Mouse (Mus musculus): Measurements from ENCODE around the gene Prex1. TPM values are rescaled to one million over a fixed set of nuclear protein-coding genes. Genes with fewer than 3 reads are reported as not detected.

Gene Prex1
- polyA plus RNA-seq, 1 experiment from 2014 or later, result 9.6 TPM

DNA sequence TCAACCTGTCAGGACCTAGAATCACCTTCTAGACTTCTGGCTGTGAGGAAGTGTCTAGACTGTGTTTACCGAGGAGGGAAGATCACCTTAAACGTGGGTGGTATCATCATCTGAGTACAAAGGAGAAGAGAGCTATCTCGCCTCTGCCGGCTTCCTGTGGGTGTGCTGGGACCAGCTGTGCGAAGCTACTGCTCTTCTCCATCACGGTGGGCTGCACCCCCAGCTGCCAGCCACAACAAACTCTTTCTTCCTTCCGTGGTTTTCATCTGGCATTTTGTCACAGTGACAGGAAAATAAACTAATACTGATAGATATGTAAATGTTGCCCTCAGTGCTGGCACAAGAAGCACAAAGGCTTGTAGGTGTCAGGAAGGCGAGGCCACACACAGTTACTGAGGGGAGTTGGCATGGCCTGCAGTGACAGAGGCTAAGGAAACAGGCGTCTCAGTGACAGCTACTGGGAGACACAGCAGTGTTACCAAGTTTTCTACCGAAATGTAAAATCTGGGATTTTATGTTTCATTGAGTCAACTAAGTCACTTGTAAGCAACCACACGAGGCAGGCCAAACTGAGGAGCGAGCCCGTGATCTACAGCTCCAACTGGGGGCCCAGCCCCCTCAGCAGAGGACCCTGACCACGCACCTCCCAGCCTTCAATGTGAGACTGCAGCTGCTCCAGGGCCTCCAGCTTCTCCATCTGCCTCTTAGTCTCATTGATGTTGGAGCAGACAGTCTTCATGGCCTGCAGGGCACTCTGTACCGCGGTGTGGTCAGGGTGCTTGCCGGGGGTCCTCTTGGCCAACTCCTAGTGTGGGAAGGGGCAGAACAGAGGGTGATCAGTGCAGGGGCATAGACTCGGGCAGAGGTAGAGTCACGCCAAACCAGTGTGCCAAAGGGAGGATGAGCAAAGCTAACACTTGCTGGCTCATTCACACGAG, 92.8 kb downstream of the Prex1 start:
- H3K27ac ChIP-seq, result no peak overlapping the region
- H3K9me3 ChIP-seq, result no peaks in the 10 kb centered on the region
- no peaks in the 10 kb centered on the region for H3K36me3 ChIP-seq
- 57% methylated on average over 20 of the region's 20 CpGs for WGBS
- no peak overlapping the region for H3K9ac ChIP-seq
- H3K4me1 ChIP-seq (replicated peaks), result peaks cover 18% of the 10 kb centered on the region
- H3K4me2 ChIP-seq (replicated peaks), result no peak overlapping the region
- ATAC-seq, result no peak
- H3K4me3 ChIP-seq (replicated peaks), result no peak overlapping the region
- H3K27me3 ChIP-seq (replicated peaks), result no peaks in the 10 kb centered on the region

GRCm38 (mm10) chr2:166619906-166620490, 93.6 kb downstream of the Prex1 start:
- peaks cover 18% of the 10 kb centered on the region for H3K4me1 ChIP-seq (replicated peaks)
- no peaks in the 10 kb centered on the region for H3K36me3 ChIP-seq
- 60% methylated on average over 10 of the region's 10 CpGs for WGBS
- H3K4me3 ChIP-seq (replicated peaks), result no peak overlapping the region
- ATAC-seq, result no peak
- no peak overlapping the region for H3K9ac ChIP-seq
- H3K4me2 ChIP-seq (replicated peaks), result no peak overlapping the region
- no peaks in the 10 kb centered on the region for H3K9me3 ChIP-seq
- H3K27ac ChIP-seq, result no peak overlapping the region
- H3K27me3 ChIP-seq (replicated peaks), result no peaks in the 10 kb centered on the region

- Histone ChIP-seq H3K4me2 (replicated peaks) (no peak overlapping the region), H3K27ac (no peak overlapping the region), H3K9me3 (no peaks in the 10 kb centered on the region), H3K36me3 (no peaks in the 10 kb centered on the region), H3K9ac (no peak overlapping the region), H3K27me3 (replicated peaks) (no peaks in the 10 kb centered on the region), H3K4me1 (replicated peaks) (peaks cover 18% of the 10 kb centered on the region), H3K4me3 (replicated peaks) (no peak overlapping the region)
- 90% methylated on average over 5 of the region's 5 CpGs for WGBS
- no peak for ATAC-seq
These were observed 94.4 kb downstream of the Prex1 start for GRCm38 (mm10) chr2:166619270-166619669.

DNA sequence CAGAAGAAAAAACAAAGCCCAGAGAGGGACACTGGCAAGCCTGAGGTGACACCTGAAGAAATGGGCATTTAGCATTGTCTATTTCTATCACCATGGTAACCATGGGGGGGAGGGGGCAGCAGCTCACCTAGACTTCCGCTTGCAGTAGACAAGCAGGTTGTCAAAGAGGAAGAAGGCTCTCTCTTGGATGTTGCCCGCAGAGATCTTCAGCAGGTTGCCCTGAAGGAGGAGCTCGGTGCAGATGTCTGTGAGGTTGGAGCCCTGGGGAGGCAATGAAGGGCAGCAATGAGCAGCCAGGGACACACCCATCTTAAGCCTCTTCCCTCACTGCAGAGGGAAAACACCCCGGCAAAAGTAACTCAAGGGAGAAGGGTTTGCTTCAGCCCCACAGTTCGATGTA, 95.9 kb downstream of the Prex1 start:
- no peak for ATAC-seq
- H3K36me3 ChIP-seq, result peaks cover 3% of the 10 kb centered on the region; the same call in 1 of the 2 replicates
- H3K4me2 ChIP-seq (replicated peaks), result no peak overlapping the region
- peaks cover 10% of the 10 kb centered on the region for H3K4me1 ChIP-seq (replicated peaks)
- H3K9ac ChIP-seq, result no peak overlapping the region
- H3K27me3 ChIP-seq (replicated peaks), result no peaks in the 10 kb centered on the region
- H3K4me3 ChIP-seq (replicated peaks), result no peak overlapping the region
- H3K27ac ChIP-seq, result no peak overlapping the region
- H3K9me3 ChIP-seq, result no peaks in the 10 kb centered on the region
- WGBS, result 87% methylated on average over 5 of the region's 5 CpGs

GRCm38 (mm10) chr2:166615338-166616075, 98.1 kb downstream of the Prex1 start:
- ATAC-seq, result no peak
- no peak overlapping the region for H3K9ac ChIP-seq
- no peak overlapping the region for H3K27ac ChIP-seq
- H3K4me3 ChIP-seq (replicated peaks), result no peak overlapping the region
- WGBS, result 68% methylated on average over 2 of the region's 2 CpGs
- H3K36me3 ChIP-seq, result peaks cover 3% of the 10 kb centered on the region; the same call in 1 of the 2 replicates
- H3K4me1 ChIP-seq (replicated peaks), result peaks cover 7% of the 10 kb centered on the region; the same call in 1 of the 2 replicates
- no peaks in the 10 kb centered on the region for H3K9me3 ChIP-seq
- no peak overlapping the region for H3K4me2 ChIP-seq (replicated peaks)
- no peaks in the 10 kb centered on the region for H3K27me3 ChIP-seq (replicated peaks)

DNA sequence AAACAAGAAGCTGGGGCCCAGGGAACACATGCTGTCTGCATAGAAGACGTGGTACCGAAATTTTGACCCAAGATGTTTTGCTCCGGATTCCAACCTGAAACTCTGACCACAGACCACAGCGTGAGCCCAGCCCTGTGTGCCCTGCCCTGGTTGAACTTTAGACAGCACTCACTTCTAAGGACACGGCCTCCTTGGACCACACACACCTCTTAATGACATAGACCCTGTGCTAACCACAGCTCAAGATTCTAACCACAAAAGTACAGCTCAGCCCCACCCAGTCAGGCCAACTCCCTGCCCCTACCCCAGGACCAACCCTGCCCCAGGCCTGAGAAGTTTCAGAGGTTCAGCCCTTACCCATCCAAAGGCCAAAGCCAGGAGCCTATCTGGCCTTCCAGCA, 103.4 kb downstream of the Prex1 start:
- Histone ChIP-seq H3K27me3 (replicated peaks) (no peaks in the 10 kb centered on the region), H3K4me3 (replicated peaks) (no peak overlapping the region), H3K4me2 (replicated peaks) (no peak overlapping the region), H3K9ac (no peak overlapping the region), H3K27ac (no peak overlapping the region), H3K4me1 (replicated peaks) (no peaks in the 10 kb centered on the region; the same call in 1 of the 2 replicates), H3K36me3 (peaks cover 3% of the 10 kb centered on the region; the same call in 1 of the 2 replicates), H3K9me3 (no peaks in the 10 kb centered on the region)
- no peak; the same call in 1 of the 2 replicates for ATAC-seq
- 79% methylated on average over 5 of the region's 5 CpGs for WGBS

DNA sequence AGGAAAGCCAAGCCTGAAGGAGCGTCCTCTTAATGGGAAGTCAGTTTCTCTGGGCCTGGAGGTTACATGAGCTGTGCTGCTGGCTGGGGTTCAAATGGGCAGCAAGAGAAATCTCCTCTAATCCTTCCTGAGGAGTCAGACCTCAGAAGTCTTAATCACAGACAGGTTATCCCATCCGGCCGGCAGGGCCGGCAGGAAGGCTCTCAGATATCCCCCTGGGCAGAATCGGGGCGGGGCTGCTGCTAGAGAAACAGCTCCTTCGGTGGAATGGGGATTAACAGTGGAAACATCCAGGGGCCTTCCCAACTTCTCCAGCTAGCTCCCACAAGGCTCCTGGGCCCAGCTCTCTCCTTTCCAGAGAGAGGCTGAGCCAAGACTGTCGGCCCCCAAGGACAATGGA, 105.1 kb downstream of the Prex1 start:
- no peak overlapping the region for H3K27ac ChIP-seq
- ATAC-seq, result no peak
- no peaks in the 10 kb centered on the region for H3K27me3 ChIP-seq (replicated peaks)
- peaks cover 3% of the 10 kb centered on the region; the same call in 1 of the 2 replicates for H3K36me3 ChIP-seq
- H3K9me3 ChIP-seq, result no peaks in the 10 kb centered on the region
- no peak overlapping the region for H3K4me3 ChIP-seq (replicated peaks)
- H3K4me2 ChIP-seq (replicated peaks), result no peak overlapping the region
- H3K4me1 ChIP-seq (replicated peaks), result no peaks in the 10 kb centered on the region; the same call in 1 of the 2 replicates
- 41% methylated on average over 8 of the region's 8 CpGs for WGBS
- H3K9ac ChIP-seq, result no peak overlapping the region

DNA sequence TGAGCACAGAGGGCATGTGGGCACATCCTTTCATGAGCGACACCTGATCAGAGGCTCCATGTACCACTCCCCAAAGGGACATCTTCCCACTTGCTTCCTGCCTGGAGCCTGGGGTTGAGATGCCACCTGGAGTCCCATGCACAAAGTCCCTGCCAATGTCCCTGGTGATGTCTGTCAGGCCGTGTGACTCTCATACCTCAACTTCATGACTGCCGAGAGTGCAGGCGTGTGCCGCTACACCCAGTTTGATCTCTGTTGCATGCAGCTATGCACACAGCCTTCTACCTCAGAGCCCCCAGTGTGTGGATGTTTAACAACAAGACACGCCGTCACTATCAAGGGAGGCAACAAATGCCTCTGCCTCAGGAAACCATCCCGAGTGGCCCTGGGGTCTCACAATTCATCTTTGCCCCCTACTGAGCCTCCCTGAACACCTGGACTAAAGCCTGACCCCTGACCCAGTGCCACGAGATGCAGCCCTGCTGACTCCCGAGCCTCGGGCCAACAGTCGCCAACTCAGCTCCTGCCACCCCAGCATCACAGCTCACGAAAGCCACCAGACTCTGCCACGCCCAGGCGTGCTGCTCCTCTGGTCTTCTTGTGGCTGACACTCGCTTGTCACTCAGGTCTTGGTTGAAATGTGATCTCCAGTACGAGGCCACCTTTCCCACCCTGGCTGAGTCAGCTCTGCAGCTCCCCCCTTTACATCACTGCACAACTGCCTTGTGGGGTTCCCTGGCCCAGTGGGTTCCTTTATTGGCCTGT, 107.0 kb downstream of the Prex1 start:
- Histone ChIP-seq H3K4me1 (replicated peaks) (no peaks in the 10 kb centered on the region; the same call in 1 of the 2 replicates), H3K36me3 (no peaks in the 10 kb centered on the region), H3K9ac (no peak overlapping the region), H3K27ac (no peak overlapping the region), H3K27me3 (replicated peaks) (no peaks in the 10 kb centered on the region), H3K4me2 (replicated peaks) (no peak overlapping the region), H3K9me3 (no peaks in the 10 kb centered on the region), H3K4me3 (replicated peaks) (no peak overlapping the region)
- WGBS, result 81% methylated on average over 17 of the region's 17 CpGs
- no peak for ATAC-seq

DNA sequence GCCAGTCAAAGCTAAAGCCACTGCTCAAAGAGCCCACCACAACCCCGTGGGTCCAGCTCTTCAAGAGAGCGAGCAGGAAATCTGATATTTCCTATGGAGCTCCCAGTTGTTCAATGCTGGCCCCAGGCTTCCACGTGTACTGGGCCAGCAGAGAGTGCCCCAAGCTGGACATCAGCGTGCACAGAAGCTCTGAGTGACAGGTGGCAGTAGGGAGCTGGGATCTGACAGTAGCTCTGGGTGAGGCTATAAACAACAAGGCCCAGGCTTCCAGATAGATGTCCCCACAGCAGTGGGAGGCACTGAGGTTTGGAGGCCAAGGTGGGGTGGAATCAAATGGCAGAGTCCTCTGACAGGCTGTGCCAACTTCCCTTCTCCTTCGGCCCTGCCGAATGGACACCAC, 107.6 kb downstream of the Prex1 start:
- Histone ChIP-seq H3K4me1 (replicated peaks) (no peaks in the 10 kb centered on the region; the same call in 1 of the 2 replicates), H3K27me3 (replicated peaks) (no peaks in the 10 kb centered on the region), H3K4me3 (replicated peaks) (no peak overlapping the region), H3K36me3 (no peaks in the 10 kb centered on the region), H3K9me3 (no peaks in the 10 kb centered on the region), H3K9ac (no peak overlapping the region), H3K4me2 (replicated peaks) (no peak overlapping the region), H3K27ac (no peak overlapping the region)
- WGBS, result 68% methylated on average over 6 of the region's 6 CpGs
- ATAC-seq, result no peak

- Histone ChIP-seq H3K4me3 (replicated peaks) (no peak overlapping the region), H3K27ac (no peak overlapping the region), H3K36me3 (no peaks in the 10 kb centered on the region), H3K27me3 (replicated peaks) (no peaks in the 10 kb centered on the region), H3K9ac (no peak overlapping the region), H3K9me3 (no peaks in the 10 kb centered on the region), H3K4me2 (replicated peaks) (no peak overlapping the region), H3K4me1 (replicated peaks) (peaks cover 2% of the 10 kb centered on the region; the same call in 1 of the 2 replicates)
- ATAC-seq, result no peak
- 68% methylated on average over 12 of the region's 12 CpGs for WGBS
These were observed 108.3 kb downstream of the Prex1 start for GRCm38 (mm10) chr2:166605164-166605831.

GRCm38 (mm10) chr2:166602948-166603347, 110.7 kb downstream of the Prex1 start:
- H3K4me3 ChIP-seq (replicated peaks), result no peak overlapping the region
- no peak overlapping the region for H3K4me2 ChIP-seq (replicated peaks)
- H3K27me3 ChIP-seq (replicated peaks), result no peaks in the 10 kb centered on the region
- H3K27ac ChIP-seq, result no peak overlapping the region
- no peaks in the 10 kb centered on the region for H3K36me3 ChIP-seq
- 0 out of 2 replicates have a peak, but pooled peaks cover 5% of the 10 kb centered on the region for H3K4me1 ChIP-seq (replicated peaks)
- no peak overlapping the region for H3K9ac ChIP-seq
- ATAC-seq, result no peak
- H3K9me3 ChIP-seq, result no peaks in the 10 kb centered on the region
- WGBS, result 94% methylated on average over 3 of the region's 3 CpGs

Data from intestine, embryonic 15.5 days (tissue).